Mouse (Mus musculus): ENCODE data around the gene Baz1b. TPM values are rescaled to one million over a fixed set of nuclear protein-coding genes. Genes with fewer than 3 reads are reported as not detected.

Baz1b gene
- polyA plus RNA-seq, 1 experiment from 2014 or later: 35.2 TPM

DNA sequence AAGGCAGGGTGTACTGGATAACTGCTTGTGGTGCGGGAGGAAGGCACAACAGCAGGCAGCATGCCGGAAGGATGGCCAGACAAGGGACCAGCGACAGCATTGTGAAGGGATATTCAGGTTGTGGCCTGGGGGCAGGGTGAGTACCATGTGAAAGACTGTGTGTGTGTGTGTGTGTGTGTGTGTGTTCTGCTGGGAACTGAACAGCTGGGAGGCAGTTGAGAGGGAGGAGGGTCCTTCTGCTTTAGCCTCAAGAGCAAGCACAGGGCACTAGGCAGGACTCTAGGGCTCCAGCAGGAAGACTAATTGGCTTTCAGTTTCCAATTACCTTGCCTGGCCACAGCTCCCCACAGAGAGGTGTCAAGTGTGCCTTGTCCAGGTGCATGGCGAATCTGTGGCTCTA is 104.1 kb downstream of the Baz1b start:
- H3K36me3 ChIP-seq: no peaks in the 10 kb centered on the region
- H3K4me3 ChIP-seq: no peak overlapping the region
- ATAC-seq: no peak
- WGBS (ENCODE audit: insufficient replicate concordance): 53% methylated on average over 4 of the region's 4 CpGs
- H3K4me1 ChIP-seq: no peaks in the 10 kb centered on the region
- H3K9ac ChIP-seq: no peak overlapping the region
- H3K27ac ChIP-seq: no peak overlapping the region
- H3K9me3 ChIP-seq (replicated peaks): no peaks in the 10 kb centered on the region
- H3K4me2 ChIP-seq: no peak overlapping the region
- H3K27me3 ChIP-seq (replicated peaks): peaks cover 13% of the 10 kb centered on the region

DNA sequence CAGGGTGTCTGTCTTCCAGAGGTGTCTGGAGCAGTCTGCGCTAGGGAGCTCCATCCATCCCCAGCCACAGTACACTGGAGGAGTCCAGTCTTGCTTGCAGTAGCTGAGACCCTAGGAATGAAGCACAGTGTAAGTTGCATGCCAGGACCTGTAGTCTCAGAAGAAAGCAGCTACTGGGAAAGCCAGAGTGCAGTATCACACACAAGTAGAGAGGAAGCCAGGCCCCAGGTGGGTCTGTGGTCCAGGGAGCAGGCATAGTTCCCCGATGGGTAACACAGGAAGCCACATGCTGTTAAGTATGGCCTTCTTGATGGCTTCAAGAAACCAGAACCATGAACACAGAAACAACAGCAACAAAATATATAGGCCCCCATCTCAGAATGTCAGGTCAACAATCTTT is 104.9 kb downstream of the Baz1b start:
- no peak overlapping the region for H3K4me3 ChIP-seq
- 66% methylated on average over 2 of the region's 2 CpGs for WGBS (ENCODE audit: insufficient replicate concordance)
- H3K4me1 ChIP-seq: no peaks in the 10 kb centered on the region
- H3K9me3 ChIP-seq (replicated peaks): no peaks in the 10 kb centered on the region
- H3K36me3 ChIP-seq: no peaks in the 10 kb centered on the region
- ATAC-seq: no peak
- H3K27me3 ChIP-seq (replicated peaks): peaks cover 9% of the 10 kb centered on the region; the same call in 1 of the 2 replicates
- H3K4me2 ChIP-seq: no peak overlapping the region
- H3K9ac ChIP-seq: no peak overlapping the region
- H3K27ac ChIP-seq: no peak overlapping the region

Small RNA genes within 50 kb of the gene (microRNA-seq; reads per million reads assigned to microRNA genes)
- not detected for gene Gm25315

Other genes with a start within 250 kb of the Baz1b start
- 0.28 and 0.49 TPM in 2 replicates for gene Cldn4, start 240.3 kb upstream of the Baz1b start, polyA plus RNA-seq (2016; fragmentation: Nextera tagmentation; extraction: Ambion mirVana)
- 0.55 and 0.57 TPM in 2 replicates for gene Cldn3, start 201.1 kb upstream of the Baz1b start, polyA plus RNA-seq (2016; fragmentation: Nextera tagmentation; extraction: Ambion mirVana)
- gene Abhd11, start 178.1 kb upstream of the Baz1b start, polyA plus RNA-seq (2016; fragmentation: Nextera tagmentation; extraction: Ambion mirVana): 39.1 and 45.3 TPM in 2 replicates
- gene Stx1a, start 163.8 kb upstream of the Baz1b start, polyA plus RNA-seq (2016; fragmentation: Nextera tagmentation; extraction: Ambion mirVana): 2.7 and 2.8 TPM in 2 replicates
- gene Dnajc30, start 123.1 kb upstream of the Baz1b start, polyA plus RNA-seq (2016; fragmentation: Nextera tagmentation; extraction: Ambion mirVana): 15.9 and 19.1 TPM in 2 replicates
- 97.8 and 104 TPM in 2 replicates for gene Bud23, start 122.3 kb upstream of the Baz1b start, polyA plus RNA-seq (2016; fragmentation: Nextera tagmentation; extraction: Ambion mirVana)
- gene Vps37d, start 109.0 kb upstream of the Baz1b start, polyA plus RNA-seq (2016; fragmentation: Nextera tagmentation; extraction: Ambion mirVana): 1.2 and 1.3 TPM in 2 replicates
- 11.6 and 12.2 TPM in 2 replicates for gene Mlxipl, start 97.4 kb upstream of the Baz1b start, polyA plus RNA-seq (2016; fragmentation: Nextera tagmentation; extraction: Ambion mirVana)
- 17.1 and 18.9 TPM in 2 replicates for gene Tbl2, start 37.6 kb upstream of the Baz1b start, polyA plus RNA-seq (2016; fragmentation: Nextera tagmentation; extraction: Ambion mirVana)
- gene Bcl7b, start 19.0 kb upstream of the Baz1b start, polyA plus RNA-seq (2016; fragmentation: Nextera tagmentation; extraction: Ambion mirVana): 38.2 and 44.3 TPM in 2 replicates
- 0.58 and 0.74 TPM in 2 replicates for gene Fzd9, start 64.0 kb downstream of the Baz1b start, polyA plus RNA-seq (2016; fragmentation: Nextera tagmentation; extraction: Ambion mirVana)
- gene Fkbp6, start 162.8 kb downstream of the Baz1b start, polyA plus RNA-seq (2016; fragmentation: Nextera tagmentation; extraction: Ambion mirVana): 0.13 and 0.26 TPM in 2 replicates
- gene Trim50, start 166.0 kb downstream of the Baz1b start, polyA plus RNA-seq (2016; fragmentation: Nextera tagmentation; extraction: Ambion mirVana): not detected in 2 replicates
- 30.9 and 33.6 TPM in 2 replicates for gene Nsun5, start 182.7 kb downstream of the Baz1b start, polyA plus RNA-seq (2016; fragmentation: Nextera tagmentation; extraction: Ambion mirVana)
- 12.2 and 13.8 TPM in 2 replicates for gene Pom121, start 207.3 kb downstream of the Baz1b start, polyA plus RNA-seq (2016; fragmentation: Nextera tagmentation; extraction: Ambion mirVana)